Mouse (Mus musculus): ENCODE results near the gene Kazn. TPM values are rescaled to one million over a fixed set of nuclear protein-coding genes. Genes with fewer than 3 reads are reported as not detected.

Kazn gene
- total RNA-seq, 1 experiment from 2014 or later, result 6.3 TPM

DNA sequence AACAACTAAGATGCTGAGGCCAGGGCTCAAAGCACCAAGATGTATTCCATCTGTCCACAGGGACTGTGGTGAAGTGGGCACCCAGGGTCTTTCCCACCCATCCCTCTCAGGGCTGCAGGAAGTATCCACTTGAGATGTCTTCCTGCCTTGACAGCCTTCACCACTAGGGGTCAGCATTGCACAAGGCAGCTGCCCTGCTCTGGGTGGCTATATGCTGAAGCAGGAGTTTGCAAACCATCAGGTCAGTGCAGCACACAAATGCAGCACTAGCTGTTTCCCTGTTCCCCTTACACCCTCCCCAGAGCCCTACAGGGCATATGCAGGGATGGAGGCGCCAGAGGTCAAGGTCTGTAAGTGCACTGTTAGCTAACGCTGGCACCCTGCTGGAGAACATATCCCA, 85.7 kb downstream of the Kazn start:
- ATAC-seq (replicated peaks in 1 of 2; ENCODE audit: insufficient read depth in 1 of 2, low FRiP score in 2 of 2, low TSS enrichment in 1 of 2, low read depth in 1 of 2, poor library complexity in 2 of 2, severe bottlenecking in 2 of 2), result peak; percentile 76 to 89

DNA sequence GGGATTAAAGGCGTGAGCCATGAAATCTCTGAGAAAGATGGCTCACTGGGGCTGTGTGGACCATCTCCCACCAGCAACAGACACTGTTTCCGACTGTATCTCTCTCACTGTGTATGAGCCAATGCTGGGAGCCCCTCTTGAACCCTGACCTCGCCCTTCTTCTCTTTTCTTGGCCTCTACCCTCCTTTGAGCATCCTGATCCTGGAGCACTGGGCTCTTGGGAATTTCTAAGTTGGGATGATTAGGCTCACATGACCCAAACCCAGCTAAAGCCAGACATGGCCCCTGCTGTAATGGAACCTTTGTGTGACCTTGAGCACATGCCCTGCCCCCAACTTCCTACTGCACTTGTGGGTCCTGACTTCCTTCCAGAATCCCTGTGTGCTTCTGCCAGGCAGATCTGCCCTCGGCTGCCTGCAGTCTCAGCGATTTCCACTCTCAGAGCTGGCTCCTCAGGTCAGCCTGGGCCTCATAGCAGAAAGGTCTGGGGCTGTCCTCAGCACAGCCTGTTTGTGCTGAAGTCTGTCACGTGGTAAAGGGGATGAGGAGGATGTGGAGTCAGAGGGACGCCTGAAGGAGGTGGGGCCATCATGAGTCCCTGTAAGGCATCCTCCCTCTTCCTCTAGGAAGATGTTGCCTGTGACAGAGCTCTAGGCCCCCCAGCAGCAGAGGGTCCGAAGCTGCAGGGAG, 86.3 kb downstream of the Kazn start:
- ATAC-seq (replicated peaks in 1 of 2; ENCODE audit: insufficient read depth in 1 of 2, low FRiP score in 2 of 2, low TSS enrichment in 1 of 2, low read depth in 1 of 2, poor library complexity in 2 of 2, severe bottlenecking in 2 of 2), result peak; percentile 2 to 13; a peak in 1 of 4 replicates

GRCm38 (mm10) chr4:142150086-142150485, 89.1 kb downstream of the Kazn start:
- ATAC-seq (replicated peaks in 1 of 2; ENCODE audit: insufficient read depth in 1 of 2, low FRiP score in 2 of 2, low TSS enrichment in 1 of 2, low read depth in 1 of 2, poor library complexity in 2 of 2, severe bottlenecking in 2 of 2), result no peak

- ATAC-seq (replicated peaks in 1 of 2; ENCODE audit: insufficient read depth in 1 of 2, low FRiP score in 2 of 2, low TSS enrichment in 1 of 2, low read depth in 1 of 2, poor library complexity in 2 of 2, severe bottlenecking in 2 of 2), result no peak
These were observed 90.0 kb downstream of the Kazn start for GRCm38 (mm10) chr4:142149202-142149601.

DNA sequence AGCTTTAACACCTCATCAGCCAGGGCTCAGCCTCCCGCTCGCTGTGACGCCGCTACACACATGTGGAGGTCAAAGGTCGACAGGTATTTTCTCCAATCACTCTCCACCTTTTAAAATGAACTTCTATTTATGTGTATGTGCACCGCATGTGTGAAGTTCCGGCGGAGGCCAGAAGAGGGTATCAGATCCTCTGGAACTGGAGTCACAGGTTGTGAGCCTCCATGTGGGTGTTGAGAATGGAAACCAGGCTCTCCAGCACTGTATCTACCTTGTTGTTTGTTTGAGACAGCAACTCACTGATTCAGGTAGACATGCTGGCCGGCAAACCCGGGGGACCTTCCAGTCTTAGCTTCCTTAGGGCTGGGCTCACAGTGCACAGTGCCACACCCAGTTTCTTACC, 91.5 kb downstream of the Kazn start:
- no peak for ATAC-seq (replicated peaks in 1 of 2; ENCODE audit: insufficient read depth in 1 of 2, low FRiP score in 2 of 2, low TSS enrichment in 1 of 2, low read depth in 1 of 2, poor library complexity in 2 of 2, severe bottlenecking in 2 of 2)

DNA sequence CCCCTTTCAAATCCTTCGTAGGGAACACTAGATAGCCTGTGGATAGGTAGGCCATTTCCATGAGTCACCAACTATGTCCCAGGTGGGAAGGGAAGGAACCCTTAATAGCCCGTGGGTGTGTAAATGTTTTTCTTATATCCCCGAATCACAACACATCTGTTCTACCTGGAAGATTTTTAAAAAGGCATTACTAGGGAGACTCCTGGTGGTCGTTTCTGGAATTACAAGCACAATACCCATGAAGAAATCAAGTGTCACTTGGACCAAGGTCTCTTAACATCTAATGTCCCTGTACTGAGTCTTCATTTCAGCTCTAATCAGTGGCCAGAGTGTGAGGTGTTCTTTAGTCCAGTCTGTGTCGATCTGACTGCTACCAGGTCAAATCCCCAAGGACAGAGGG, 95.1 kb downstream of the Kazn start:
- ATAC-seq (replicated peaks in 1 of 2; ENCODE audit: insufficient read depth in 1 of 2, low FRiP score in 2 of 2, low TSS enrichment in 1 of 2, low read depth in 1 of 2, poor library complexity in 2 of 2, severe bottlenecking in 2 of 2), result no peak

- ATAC-seq (replicated peaks in 1 of 2; ENCODE audit: insufficient read depth in 1 of 2, low FRiP score in 2 of 2, low TSS enrichment in 1 of 2, low read depth in 1 of 2, poor library complexity in 2 of 2, severe bottlenecking in 2 of 2), result no peak
These were observed 95.9 kb downstream of the Kazn start for GRCm38 (mm10) chr4:142143290-142143689.

GRCm38 (mm10) chr4:142139729-142140128, 99.5 kb downstream of the Kazn start:
- ATAC-seq (replicated peaks in 1 of 2; ENCODE audit: insufficient read depth in 1 of 2, low FRiP score in 2 of 2, low TSS enrichment in 1 of 2, low read depth in 1 of 2, poor library complexity in 2 of 2, severe bottlenecking in 2 of 2), result 0 out of 4 replicates have a peak, but pooled peaks of 1 of the 2 experiments have one; percentile 17

DNA sequence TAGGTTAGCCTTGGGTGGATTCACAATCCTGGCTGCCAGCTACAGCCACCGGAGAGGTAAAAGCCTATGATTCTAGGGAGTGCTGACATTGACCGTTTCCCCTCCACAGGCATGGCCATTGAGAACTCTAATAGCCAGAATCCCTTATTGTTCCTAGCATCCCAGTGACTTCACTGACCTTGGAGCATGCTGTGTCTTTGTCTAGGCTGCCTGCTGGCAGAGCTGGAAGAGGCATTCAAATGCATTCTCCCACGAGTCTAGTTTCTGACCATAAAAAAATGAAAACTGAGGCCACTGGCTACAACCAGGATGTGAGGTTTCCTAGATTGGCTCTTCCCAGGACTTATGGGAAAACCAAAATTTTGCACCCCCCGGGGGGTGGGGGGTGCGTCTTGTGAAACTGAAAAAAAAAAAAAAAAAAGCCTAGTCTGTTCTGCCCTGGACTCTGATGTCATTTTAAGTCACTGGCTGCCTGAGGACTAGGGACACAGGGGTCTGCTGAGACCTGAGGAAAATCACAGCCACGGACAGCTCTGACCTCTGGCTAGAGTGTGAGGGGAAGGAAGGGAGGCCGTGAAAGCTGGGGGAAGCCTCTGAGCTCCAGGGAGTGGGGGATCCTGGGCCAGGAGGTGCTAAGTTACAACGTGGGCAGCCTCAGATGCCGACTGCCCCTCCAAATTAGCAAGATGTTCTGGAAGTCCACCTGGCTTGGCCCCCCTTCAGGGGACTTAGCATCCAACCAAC, 100.7 kb downstream of the Kazn start:
- no peak for ATAC-seq (replicated peaks in 1 of 2; ENCODE audit: insufficient read depth in 1 of 2, low FRiP score in 2 of 2, low TSS enrichment in 1 of 2, low read depth in 1 of 2, poor library complexity in 2 of 2, severe bottlenecking in 2 of 2)

DNA sequence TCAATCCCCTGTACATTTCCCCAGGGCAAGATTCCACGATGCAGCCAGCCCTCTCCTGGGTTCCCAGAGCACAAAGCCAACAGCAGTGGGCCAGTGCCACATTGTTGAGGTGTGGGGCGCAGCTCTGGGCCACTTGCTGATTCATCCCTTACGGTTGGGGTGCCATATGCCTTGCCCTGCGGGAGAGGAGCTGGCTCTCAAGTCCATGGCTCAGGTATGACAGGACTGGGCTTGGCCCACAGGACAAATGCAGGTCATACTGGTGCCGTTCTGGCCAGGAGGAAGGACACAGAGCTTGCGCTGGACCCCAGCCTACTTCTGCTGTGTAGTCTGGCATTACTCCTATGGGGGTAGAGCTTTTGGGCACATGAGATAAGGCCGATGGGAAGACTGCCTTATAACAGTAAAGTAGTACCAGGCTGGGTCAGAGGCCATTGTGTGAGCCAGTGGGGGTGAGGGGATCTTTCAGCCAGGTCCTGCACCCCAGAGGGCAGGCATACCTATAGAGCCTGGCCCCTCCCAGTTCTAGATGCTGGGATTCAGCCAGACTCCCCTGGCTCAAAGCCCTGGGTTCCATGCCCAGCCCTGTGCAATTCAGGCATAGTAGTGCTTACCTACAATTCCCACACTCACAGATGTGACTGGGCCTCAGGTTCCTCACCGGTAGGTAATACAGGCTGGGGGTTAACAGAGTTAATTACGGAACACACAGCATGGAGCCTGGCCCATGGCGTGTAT, 102.3 kb downstream of the Kazn start:
- no peak for ATAC-seq (replicated peaks in 1 of 2; ENCODE audit: insufficient read depth in 1 of 2, low FRiP score in 2 of 2, low TSS enrichment in 1 of 2, low read depth in 1 of 2, poor library complexity in 2 of 2, severe bottlenecking in 2 of 2)

GRCm38 (mm10) chr4:142135515-142135914, 103.7 kb downstream of the Kazn start:
- no peak for ATAC-seq (replicated peaks in 1 of 2; ENCODE audit: insufficient read depth in 1 of 2, low FRiP score in 2 of 2, low TSS enrichment in 1 of 2, low read depth in 1 of 2, poor library complexity in 2 of 2, severe bottlenecking in 2 of 2)

- no peak for ATAC-seq (replicated peaks in 1 of 2; ENCODE audit: insufficient read depth in 1 of 2, low FRiP score in 2 of 2, low TSS enrichment in 1 of 2, low read depth in 1 of 2, poor library complexity in 2 of 2, severe bottlenecking in 2 of 2)
These were observed 109.0 kb downstream of the Kazn start for GRCm38 (mm10) chr4:142130162-142130561.

GRCm38 (mm10) chr4:142127275-142127788, 111.9 kb downstream of the Kazn start:
- ATAC-seq (replicated peaks in 1 of 2; ENCODE audit: insufficient read depth in 1 of 2, low FRiP score in 2 of 2, low TSS enrichment in 1 of 2, low read depth in 1 of 2, poor library complexity in 2 of 2, severe bottlenecking in 2 of 2), result peak; percentile 80 to 87

GRCm38 (mm10) chr4:142126641-142127274, 112.4 kb downstream of the Kazn start:
- ATAC-seq (replicated peaks in 1 of 2; ENCODE audit: insufficient read depth in 1 of 2, low FRiP score in 2 of 2, low TSS enrichment in 1 of 2, low read depth in 1 of 2, poor library complexity in 2 of 2, severe bottlenecking in 2 of 2), result peak in 1 of 2 experiments; percentile 8; a peak in 2 of 4 replicates

GRCm38 (mm10) chr4:142121164-142121563, 118.0 kb downstream of the Kazn start:
- ATAC-seq (replicated peaks in 1 of 2; ENCODE audit: insufficient read depth in 1 of 2, low FRiP score in 2 of 2, low TSS enrichment in 1 of 2, low read depth in 1 of 2, poor library complexity in 2 of 2, severe bottlenecking in 2 of 2), result no peak

DNA sequence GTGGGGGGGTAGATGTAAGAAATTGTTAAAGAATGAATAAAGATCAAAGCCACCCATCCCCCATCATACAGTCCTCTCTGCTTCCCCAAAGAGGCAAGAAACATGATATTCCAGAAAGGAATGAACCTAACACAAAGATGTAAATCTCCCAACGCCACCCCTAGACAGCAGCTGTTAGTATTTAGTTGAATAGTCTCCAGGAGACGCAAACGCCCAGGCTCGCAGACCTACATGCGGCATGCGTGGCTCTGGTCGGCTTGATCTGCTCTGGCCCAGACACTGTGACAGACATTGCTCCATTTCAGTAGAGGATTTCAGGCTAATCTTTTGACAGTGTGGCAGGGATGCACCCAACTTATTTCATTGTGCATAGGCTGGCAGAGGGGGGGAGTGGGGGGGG, 120.7 kb downstream of the Kazn start:
- ATAC-seq (replicated peaks in 1 of 2; ENCODE audit: insufficient read depth in 1 of 2, low FRiP score in 2 of 2, low TSS enrichment in 1 of 2, low read depth in 1 of 2, poor library complexity in 2 of 2, severe bottlenecking in 2 of 2), result no peak

DNA sequence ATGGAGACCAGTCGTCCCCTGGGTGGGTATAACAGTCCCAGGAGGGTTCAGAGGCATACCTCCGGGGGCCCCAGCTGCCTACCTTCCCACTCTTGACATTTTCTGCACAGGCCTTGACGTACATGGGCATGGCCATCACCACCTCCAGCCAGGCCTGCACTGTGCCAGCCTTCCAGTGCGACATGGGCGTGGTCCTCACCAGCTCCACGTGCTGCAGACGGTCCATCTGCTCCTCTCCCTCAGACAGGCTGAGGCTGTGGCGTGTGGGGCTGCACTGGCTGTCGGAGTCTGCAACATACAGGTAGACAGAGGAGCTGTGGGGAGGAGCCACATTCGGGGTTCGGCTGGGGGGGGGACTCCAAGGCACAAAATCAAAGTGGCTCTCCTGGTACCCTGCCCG, 121.2 kb downstream of the Kazn start:
- no peak for ATAC-seq (replicated peaks in 1 of 2; ENCODE audit: insufficient read depth in 1 of 2, low FRiP score in 2 of 2, low TSS enrichment in 1 of 2, low read depth in 1 of 2, poor library complexity in 2 of 2, severe bottlenecking in 2 of 2)

Measured in hematopoietic stem cell, adult 5-6 weeks (primary cell).